Mouse (Mus musculus): ENCODE results near the gene Ppil4. TPM values are rescaled to one million over a fixed set of nuclear protein-coding genes. Genes with fewer than 3 reads are reported as not detected.

Ppil4 gene
- polyA plus RNA-seq, 1 experiment from 2014 or later = 28.1 TPM

GRCm38 (mm10) chr10:7780238-7781176, 12.2 kb upstream of the Ppil4 start:
- Histone ChIP-seq H3K27me3 (replicated peaks; ENCODE audit: control insufficient read depth, insufficient read depth, low read length) (no peaks in the 10 kb centered on the region), H3K36me3 (ENCODE audit: control insufficient read depth, insufficient read depth, low read length) (no peaks in the 10 kb centered on the region), H3K4me3 (ENCODE audit: low read length) (peak overlapping the region; percentile 99), H3K4me2 (ENCODE audit: low read depth, low read length) (peak overlapping the region; percentile 74), H3K27ac (ENCODE audit: low read length) (peak overlapping the region; percentile 78), H3K4me1 (ENCODE audit: control insufficient read depth, insufficient read depth, low read length) (0 out of 2 replicates have a peak, but pooled peaks cover 3% of the 10 kb centered on the region), H3K9me3 (ENCODE audit: control insufficient read depth, low read length) (no peaks in the 10 kb centered on the region), H3K9ac (ENCODE audit: low read depth, low read length) (peak overlapping the region; percentile 89)
- WGBS = under 1% methylated on average over 70 of the region's 77 CpGs
- ATAC-seq = peak; percentile 93

- ATAC-seq = peak; percentile 36
- peak overlapping the region; percentile 89; the same call in 1 of the 2 replicates for H3K9ac ChIP-seq (ENCODE audit: low read depth, low read length)
- H3K27ac ChIP-seq (ENCODE audit: low read length) = no peak overlapping the region
- H3K4me1 ChIP-seq (ENCODE audit: control insufficient read depth, insufficient read depth, low read length) = peaks cover 3% of the 10 kb centered on the region; the same call in 1 of the 2 replicates
- H3K27me3 ChIP-seq (replicated peaks; ENCODE audit: control insufficient read depth, insufficient read depth, low read length) = no peaks in the 10 kb centered on the region
- H3K36me3 ChIP-seq (ENCODE audit: control insufficient read depth, insufficient read depth, low read length) = no peaks in the 10 kb centered on the region
- 50% methylated on average over 3 of the region's 3 CpGs for WGBS
- H3K4me3 ChIP-seq (ENCODE audit: low read length) = peak overlapping the region; percentile 99
- H3K4me2 ChIP-seq (ENCODE audit: low read depth, low read length) = peak overlapping the region; percentile 74
- H3K9me3 ChIP-seq (ENCODE audit: control insufficient read depth, low read length) = no peaks in the 10 kb centered on the region
These were observed 11.5 kb upstream of the Ppil4 start for GRCm38 (mm10) chr10:7781214-7781613.

GRCm38 (mm10) chr10:7787319-7787718, 5.4 kb upstream of the Ppil4 start:
- ATAC-seq = peak; percentile 92
- H3K4me3 ChIP-seq (ENCODE audit: low read length) = no peak overlapping the region

GRCm38 (mm10) chr10:7792254-7792750, 389 bp upstream of the Ppil4 start:
- no peaks in the 10 kb centered on the region for H3K27me3 ChIP-seq (replicated peaks; ENCODE audit: control insufficient read depth, insufficient read depth, low read length)
- peak overlapping the region; percentile 94 for H3K4me3 ChIP-seq (ENCODE audit: low read length)
- H3K4me1 ChIP-seq (ENCODE audit: control insufficient read depth, insufficient read depth, low read length) = peaks cover 13% of the 10 kb centered on the region
- H3K9me3 ChIP-seq (ENCODE audit: control insufficient read depth, low read length) = no peaks in the 10 kb centered on the region
- WGBS = 0% methylated on average over 10 of the region's 10 CpGs
- peak overlapping the region; percentile 63 for H3K27ac ChIP-seq (ENCODE audit: low read length)
- H3K9ac ChIP-seq (ENCODE audit: low read depth, low read length) = peak overlapping the region; percentile 92
- ATAC-seq = peak; percentile 38
- 0 out of 2 replicates have a peak, but pooled peaks cover 4% of the 10 kb centered on the region for H3K36me3 ChIP-seq (ENCODE audit: control insufficient read depth, insufficient read depth, low read length)
- peak overlapping the region; percentile 50 for H3K4me2 ChIP-seq (ENCODE audit: low read depth, low read length)

More at GRCm38 (mm10) chr10:7787319-7787718, 5.4 kb upstream of the Ppil4 start:
- no peaks in the 10 kb centered on the region for H3K36me3 ChIP-seq (ENCODE audit: control insufficient read depth, insufficient read depth, low read length)
- no peak overlapping the region for H3K4me2 ChIP-seq (ENCODE audit: low read depth, low read length)
- no peak overlapping the region for H3K27ac ChIP-seq (ENCODE audit: low read length)
- H3K9me3 ChIP-seq (ENCODE audit: control insufficient read depth, low read length) = no peaks in the 10 kb centered on the region
- H3K27me3 ChIP-seq (replicated peaks; ENCODE audit: control insufficient read depth, insufficient read depth, low read length) = no peaks in the 10 kb centered on the region
- 37% methylated on average over 2 of the region's 2 CpGs for WGBS
- peaks cover 3% of the 10 kb centered on the region; the same call in 1 of the 2 replicates for H3K4me1 ChIP-seq (ENCODE audit: control insufficient read depth, insufficient read depth, low read length)
- H3K9ac ChIP-seq (ENCODE audit: low read depth, low read length) = no peak overlapping the region

GRCm38 (mm10) chr10:7801258-7801657, 8.6 kb downstream of the Ppil4 start:
- Histone ChIP-seq H3K27ac (ENCODE audit: low read length) (no peak overlapping the region), H3K36me3 (ENCODE audit: control insufficient read depth, insufficient read depth, low read length) (peaks cover 10% of the 10 kb centered on the region; the same call in 1 of the 2 replicates), H3K4me3 (ENCODE audit: low read length) (no peak overlapping the region), H3K27me3 (replicated peaks; ENCODE audit: control insufficient read depth, insufficient read depth, low read length) (no peaks in the 10 kb centered on the region), H3K4me2 (ENCODE audit: low read depth, low read length) (no peak overlapping the region), H3K9ac (ENCODE audit: low read depth, low read length) (no peak overlapping the region), H3K4me1 (ENCODE audit: control insufficient read depth, insufficient read depth, low read length) (no peaks in the 10 kb centered on the region), H3K9me3 (ENCODE audit: control insufficient read depth, low read length) (no peaks in the 10 kb centered on the region)
- ATAC-seq = no peak
- WGBS = 91% methylated on average over 3 of the region's 3 CpGs

DNA sequence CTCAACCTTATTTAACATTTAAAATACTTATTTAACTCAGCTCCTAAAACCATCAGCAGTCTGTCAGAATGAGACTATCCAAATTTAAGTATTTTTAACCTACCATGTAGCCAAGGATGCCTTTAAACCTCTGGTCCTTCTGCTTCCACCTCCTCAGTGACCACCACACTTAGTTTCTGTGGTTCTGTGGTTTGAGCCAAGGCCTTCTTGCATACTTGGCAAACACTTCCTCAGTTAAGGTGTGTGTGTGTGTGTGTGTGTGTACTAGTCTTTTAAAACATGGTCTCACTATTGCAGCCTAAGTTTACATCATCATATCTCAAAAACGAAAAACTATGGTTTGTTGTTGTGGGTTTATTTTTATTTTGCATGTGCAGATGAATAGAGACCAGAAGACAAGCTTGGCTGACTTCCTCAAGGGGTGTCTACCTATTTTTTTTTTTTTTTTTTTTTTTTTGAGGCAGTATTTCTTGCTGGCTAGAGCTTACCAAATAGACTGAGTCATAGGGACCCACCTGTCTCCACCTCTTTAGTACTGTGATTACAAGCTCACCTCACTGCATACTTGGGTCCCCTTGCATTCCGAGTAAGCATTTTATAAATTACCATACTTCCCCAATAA, 9.9 kb downstream of the Ppil4 start:
- ATAC-seq = no peak
- H3K9ac ChIP-seq (ENCODE audit: low read depth, low read length) = no peak overlapping the region
- no peaks in the 10 kb centered on the region for H3K9me3 ChIP-seq (ENCODE audit: control insufficient read depth, low read length)
- H3K4me1 ChIP-seq (ENCODE audit: control insufficient read depth, insufficient read depth, low read length) = no peaks in the 10 kb centered on the region
- no peak overlapping the region for H3K27ac ChIP-seq (ENCODE audit: low read length)
- no peak overlapping the region for H3K4me2 ChIP-seq (ENCODE audit: low read depth, low read length)
- 87% methylated on average over 2 of the region's 2 CpGs for WGBS
- H3K27me3 ChIP-seq (replicated peaks; ENCODE audit: control insufficient read depth, insufficient read depth, low read length) = no peaks in the 10 kb centered on the region
- H3K36me3 ChIP-seq (ENCODE audit: control insufficient read depth, insufficient read depth, low read length) = peaks cover 4% of the 10 kb centered on the region; the same call in 1 of the 2 replicates
- H3K4me3 ChIP-seq (ENCODE audit: low read length) = no peak overlapping the region

- H3K4me3 ChIP-seq (ENCODE audit: low read length) = no peak overlapping the region
- 52% methylated on average over 2 of the region's 2 CpGs for WGBS
- H3K9me3 ChIP-seq (ENCODE audit: control insufficient read depth, low read length) = no peaks in the 10 kb centered on the region
- no peaks in the 10 kb centered on the region for H3K4me1 ChIP-seq (ENCODE audit: control insufficient read depth, insufficient read depth, low read length)
- no peak overlapping the region for H3K4me2 ChIP-seq (ENCODE audit: low read depth, low read length)
- no peaks in the 10 kb centered on the region for H3K27me3 ChIP-seq (replicated peaks; ENCODE audit: control insufficient read depth, insufficient read depth, low read length)
- peaks cover 3% of the 10 kb centered on the region; the same call in 1 of the 2 replicates for H3K36me3 ChIP-seq (ENCODE audit: control insufficient read depth, insufficient read depth, low read length)
- H3K9ac ChIP-seq (ENCODE audit: low read depth, low read length) = no peak overlapping the region
- H3K27ac ChIP-seq (ENCODE audit: low read length) = no peak overlapping the region
- ATAC-seq = peak; percentile 64
These were observed 17.2 kb downstream of the Ppil4 start for GRCm38 (mm10) chr10:7809937-7810336.

DNA sequence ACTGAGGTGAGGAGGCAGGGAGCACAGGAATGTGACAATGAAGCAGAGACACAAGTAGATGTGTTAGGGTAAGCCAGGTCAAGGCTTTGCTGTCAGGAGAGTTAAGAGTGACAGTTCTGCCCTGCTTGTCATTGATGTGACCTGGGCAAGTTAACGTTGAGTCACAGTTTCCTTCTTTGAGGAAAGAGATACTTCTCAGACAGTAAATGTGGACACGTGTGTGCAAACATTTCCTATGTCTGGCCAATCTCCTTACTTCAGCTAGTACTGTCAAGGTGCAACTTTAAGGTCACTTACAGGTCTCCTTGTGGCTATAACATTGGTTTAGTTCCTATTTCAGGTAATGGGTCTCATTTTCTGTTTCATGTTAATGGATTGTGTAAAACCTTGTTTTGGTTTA, 23.8 kb downstream of the Ppil4 start:
- Histone ChIP-seq H3K4me1 (ENCODE audit: control insufficient read depth, insufficient read depth, low read length) (no peaks in the 10 kb centered on the region), H3K4me3 (ENCODE audit: low read length) (no peak overlapping the region), H3K27me3 (replicated peaks; ENCODE audit: control insufficient read depth, insufficient read depth, low read length) (no peaks in the 10 kb centered on the region), H3K4me2 (ENCODE audit: low read depth, low read length) (no peak overlapping the region), H3K9me3 (ENCODE audit: control insufficient read depth, low read length) (no peaks in the 10 kb centered on the region), H3K9ac (ENCODE audit: low read depth, low read length) (no peak overlapping the region), H3K36me3 (ENCODE audit: control insufficient read depth, insufficient read depth, low read length) (peaks cover 7% of the 10 kb centered on the region; the same call in 1 of the 2 replicates), H3K27ac (ENCODE audit: low read length) (no peak overlapping the region)
- ATAC-seq = no peak
- 66% methylated on average over 2 of the region's 2 CpGs for WGBS

DNA sequence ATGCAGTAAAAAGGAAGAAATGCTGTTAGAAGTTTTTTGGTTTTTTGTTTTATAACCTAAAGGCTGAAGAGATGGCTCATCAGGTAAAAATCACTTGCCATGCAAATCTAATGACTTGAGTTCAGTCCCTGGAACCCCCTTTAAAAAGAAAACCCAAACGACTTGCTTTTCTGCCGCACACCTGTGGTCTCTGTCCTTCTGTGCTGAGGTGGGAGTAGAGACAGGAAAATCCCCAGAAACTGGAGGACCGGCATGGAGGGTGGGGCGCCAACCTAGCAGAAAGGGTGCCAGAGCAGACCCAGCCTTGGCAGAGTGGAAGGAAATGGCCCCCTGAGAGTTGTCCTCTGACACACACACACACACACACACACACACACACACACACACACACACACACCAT, 26.0 kb downstream of the Ppil4 start:
- Histone ChIP-seq H3K27me3 (replicated peaks; ENCODE audit: control insufficient read depth, insufficient read depth, low read length) (no peaks in the 10 kb centered on the region), H3K27ac (ENCODE audit: low read length) (no peak overlapping the region), H3K4me3 (ENCODE audit: low read length) (no peak overlapping the region), H3K36me3 (ENCODE audit: control insufficient read depth, insufficient read depth, low read length) (peaks cover 10% of the 10 kb centered on the region; the same call in 1 of the 2 replicates), H3K4me2 (ENCODE audit: low read depth, low read length) (no peak overlapping the region), H3K9me3 (ENCODE audit: control insufficient read depth, low read length) (no peaks in the 10 kb centered on the region), H3K4me1 (ENCODE audit: control insufficient read depth, insufficient read depth, low read length) (no peaks in the 10 kb centered on the region), H3K9ac (ENCODE audit: low read depth, low read length) (no peak overlapping the region)
- WGBS = 92% methylated on average over 4 of the region's 4 CpGs
- ATAC-seq = no peak

Data from intestine, embryonic 16.5 days (tissue).